Mouse (Mus musculus): ENCODE results near the gene Sema5b.
"Not testable (repeated sequence)": the region's sequence is repeated elsewhere in the genome, so short reads cannot be mapped to it uniquely, and the experiment has no call there.

Gene Sema5b

DNA sequence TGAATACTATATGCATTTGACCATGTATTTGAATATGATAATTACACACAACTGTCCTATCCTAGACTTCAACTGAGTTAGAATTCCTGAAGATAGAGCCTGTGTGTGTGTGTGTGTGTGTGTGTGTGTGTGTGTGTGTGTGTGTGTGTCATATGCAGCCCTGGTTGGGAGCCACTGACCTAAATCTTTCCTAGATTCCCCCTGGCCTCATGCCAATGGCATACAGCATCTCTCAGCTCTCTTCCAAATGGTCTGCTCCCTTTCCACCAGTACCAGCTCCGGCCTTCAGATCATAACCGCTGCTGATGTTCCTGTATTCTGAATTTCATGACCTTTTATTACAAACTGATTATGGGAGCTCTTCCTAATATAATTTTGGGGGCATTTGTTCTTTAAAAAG, 8.4 kb downstream of the Sema5b start:
- DNase-seq (ENCODE audit: low spot score in 2 of 2) = no peak

DNA sequence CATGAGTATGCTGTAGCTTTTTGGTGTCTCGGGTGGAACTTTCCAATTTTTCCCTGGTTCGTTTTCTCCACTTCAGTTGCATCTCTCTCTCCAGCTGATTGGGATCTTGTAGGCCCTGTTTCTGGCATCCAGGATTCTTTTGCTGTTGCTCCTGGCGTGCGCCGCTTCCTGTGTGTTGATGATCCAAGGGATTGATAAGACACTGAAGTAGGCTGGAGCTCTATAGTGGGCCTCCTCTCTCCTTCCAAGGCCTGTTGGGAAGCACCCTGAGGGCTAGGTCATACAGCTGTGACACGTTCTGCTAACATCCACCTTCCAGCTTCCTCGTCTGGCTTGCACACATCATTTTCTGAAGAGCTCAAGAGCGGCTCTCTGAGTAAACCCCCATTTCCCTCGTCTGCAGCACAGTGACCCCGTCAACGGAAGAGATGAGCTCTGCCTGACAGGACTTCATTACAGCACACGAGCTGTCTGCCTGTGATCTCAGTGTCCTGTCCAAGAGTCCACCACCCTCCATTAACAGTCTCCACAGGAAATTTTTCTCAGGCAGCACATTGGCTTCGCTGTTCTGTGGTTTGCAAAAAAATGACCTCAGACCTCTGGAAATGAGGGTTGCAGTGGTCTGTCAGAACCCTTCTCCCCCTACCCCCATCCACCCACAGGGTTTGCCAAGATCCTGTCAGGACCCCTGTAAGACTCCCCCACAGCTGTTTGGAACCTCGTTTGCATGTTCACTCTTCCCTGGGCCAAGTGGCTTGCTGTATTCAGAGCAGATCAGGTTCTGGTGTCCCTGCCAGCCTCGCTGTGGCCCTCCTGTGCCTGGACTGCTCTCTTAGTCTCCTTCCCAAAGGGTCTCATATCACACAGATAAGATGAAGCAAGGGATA, 14.9 kb downstream of the Sema5b start:
- no peak for DNase-seq (ENCODE audit: low spot score in 2 of 2)

DNA sequence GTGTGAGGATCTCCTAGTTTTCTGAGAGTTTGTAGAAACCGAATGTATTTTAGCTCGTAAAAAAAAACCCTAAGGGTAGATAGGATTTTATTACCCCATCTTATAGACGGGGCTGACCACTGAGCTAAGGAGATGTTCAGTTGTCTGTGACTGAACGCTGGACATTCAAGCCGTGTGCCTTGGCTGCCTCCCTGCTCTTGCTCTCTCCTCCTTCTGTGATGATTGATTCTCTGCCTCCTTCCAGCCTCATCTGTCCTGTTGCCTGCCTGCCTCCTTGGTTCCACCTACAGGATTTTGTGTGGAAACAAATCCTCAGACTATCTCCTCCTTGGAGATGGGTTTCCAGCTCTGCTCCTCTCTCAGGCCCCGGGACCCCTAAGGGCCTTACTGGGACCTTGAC, 16.1 kb downstream of the Sema5b start:
- DNase-seq (ENCODE audit: low spot score in 2 of 2) = no peak

- no peak for DNase-seq (ENCODE audit: low spot score in 2 of 2)
Observed at GRCm38 (mm10) chr16:35561541-35561940, 20.6 kb downstream of the Sema5b start.

DNA sequence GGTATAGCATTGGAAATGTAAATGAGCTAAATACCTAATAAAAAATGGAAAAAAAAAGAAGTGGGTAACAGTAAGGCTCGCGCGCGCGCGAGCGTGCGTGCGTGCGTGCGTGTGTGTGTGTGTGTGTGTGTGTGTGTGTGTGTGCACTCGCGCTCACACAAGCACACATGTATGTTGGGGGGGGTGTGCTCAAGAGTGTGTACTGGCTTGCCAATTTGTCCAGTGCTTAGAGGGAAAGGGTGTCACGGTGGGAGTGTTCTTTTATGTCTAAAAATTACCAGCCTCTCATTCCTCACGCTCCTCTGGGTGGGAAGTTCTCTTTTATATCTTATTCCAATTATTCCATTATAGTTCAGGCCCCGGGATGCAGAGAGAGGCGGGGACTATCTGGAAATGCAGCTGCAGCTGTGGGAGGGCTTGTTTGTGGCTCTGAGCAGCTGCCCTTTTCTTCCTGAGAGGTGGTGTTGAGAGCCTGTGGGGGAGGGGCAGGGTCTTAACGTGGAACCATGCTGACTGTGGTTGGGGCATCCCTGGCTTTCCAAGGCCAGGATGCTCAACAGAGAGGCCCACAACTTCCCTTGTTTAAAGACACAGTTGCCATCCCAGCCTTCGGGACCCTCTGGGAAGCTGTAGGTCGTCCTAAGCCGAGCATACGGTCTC, 23.4 kb downstream of the Sema5b start:
- no peak for DNase-seq (ENCODE audit: low spot score in 2 of 2)

DNA sequence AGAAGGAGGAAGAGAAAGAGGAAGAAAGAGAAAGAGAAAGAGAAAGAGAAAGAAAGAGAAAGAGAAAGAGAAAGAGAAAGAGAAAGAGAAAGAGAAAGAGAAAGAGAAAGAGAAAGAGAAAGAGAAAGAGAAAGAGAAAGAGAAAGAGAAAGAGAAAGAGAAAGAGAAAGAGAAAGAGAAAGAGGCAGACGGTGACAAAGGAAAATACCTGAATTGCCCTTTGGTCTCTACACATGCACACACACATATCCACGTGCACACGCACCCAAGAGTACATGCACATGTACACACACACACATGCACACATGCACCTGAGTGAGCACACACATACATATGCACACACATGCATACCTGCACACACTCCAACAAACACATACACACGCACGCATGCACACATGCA, 24.7 kb downstream of the Sema5b start:
- DNase-seq (ENCODE audit: low spot score in 2 of 2) = not testable (repeated sequence)

DNA sequence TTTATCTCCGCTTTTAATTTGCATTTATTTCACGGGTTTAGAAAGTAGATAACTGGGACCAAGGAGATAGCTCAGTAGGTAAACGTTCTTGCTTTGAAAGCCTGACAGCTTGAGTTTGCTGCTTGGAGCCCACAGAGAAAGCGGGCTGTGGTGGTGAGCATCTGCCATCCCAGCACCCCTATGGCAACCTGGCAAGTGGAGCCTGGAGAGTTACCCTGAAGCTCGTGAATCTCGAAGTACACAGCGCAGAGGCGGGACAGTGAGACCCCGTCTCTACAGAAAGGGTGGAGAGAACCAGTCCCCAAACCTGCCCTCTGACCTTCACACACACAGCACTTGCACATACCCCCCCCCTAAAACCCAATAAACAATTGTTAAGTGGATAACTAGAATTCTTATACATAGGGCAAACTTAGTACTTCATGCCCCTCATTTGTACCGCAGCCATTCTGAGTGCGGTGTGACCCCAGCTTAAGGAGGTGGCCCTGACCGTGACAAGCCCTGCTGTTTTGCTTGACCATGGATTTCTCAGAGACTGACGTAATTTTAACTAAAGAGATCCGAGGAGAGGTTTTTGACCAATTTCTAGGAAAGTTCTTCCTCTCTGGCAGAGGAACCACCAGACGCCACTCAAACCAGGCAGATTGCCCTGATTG, 27.4 kb downstream of the Sema5b start:
- DNase-seq (ENCODE audit: low spot score in 2 of 2) = no peak

GRCm38 (mm10) chr16:35569347-35569746, 28.4 kb downstream of the Sema5b start:
- no peak for DNase-seq (ENCODE audit: low spot score in 2 of 2)

GRCm38 (mm10) chr16:35569758-35570157, 28.8 kb downstream of the Sema5b start:
- no peak for DNase-seq (ENCODE audit: low spot score in 2 of 2)

GRCm38 (mm10) chr16:35570627-35571026, 29.7 kb downstream of the Sema5b start:
- peak in 1 of 2 experiments; percentile 53 for DNase-seq (ENCODE audit: low spot score in 2 of 2)

DNA sequence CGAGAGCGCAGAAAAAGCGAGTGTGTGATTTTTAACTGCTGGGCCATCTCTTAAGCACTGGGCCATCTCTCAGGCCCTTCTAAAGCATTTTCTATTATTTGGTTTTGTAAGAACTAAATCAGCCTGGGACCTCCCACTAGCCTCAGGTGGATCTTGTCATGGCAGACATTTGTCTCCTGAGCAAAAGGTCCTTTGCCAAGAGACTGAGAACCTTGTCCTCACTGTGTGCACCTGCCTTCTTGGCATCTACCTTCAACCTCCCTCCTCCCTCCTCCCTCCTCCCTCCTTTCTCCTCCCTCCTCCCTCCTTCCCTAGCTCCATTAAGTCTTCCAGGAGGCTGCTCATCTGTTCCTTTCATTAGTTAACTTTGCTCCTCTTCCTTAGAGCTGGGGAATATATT, 32.6 kb downstream of the Sema5b start:
- DNase-seq (ENCODE audit: low spot score in 2 of 2) = no peak

GRCm38 (mm10) chr16:35577181-35577941, 36.4 kb downstream of the Sema5b start:
- DNase-seq (ENCODE audit: low spot score in 2 of 2) = no peak

DNA sequence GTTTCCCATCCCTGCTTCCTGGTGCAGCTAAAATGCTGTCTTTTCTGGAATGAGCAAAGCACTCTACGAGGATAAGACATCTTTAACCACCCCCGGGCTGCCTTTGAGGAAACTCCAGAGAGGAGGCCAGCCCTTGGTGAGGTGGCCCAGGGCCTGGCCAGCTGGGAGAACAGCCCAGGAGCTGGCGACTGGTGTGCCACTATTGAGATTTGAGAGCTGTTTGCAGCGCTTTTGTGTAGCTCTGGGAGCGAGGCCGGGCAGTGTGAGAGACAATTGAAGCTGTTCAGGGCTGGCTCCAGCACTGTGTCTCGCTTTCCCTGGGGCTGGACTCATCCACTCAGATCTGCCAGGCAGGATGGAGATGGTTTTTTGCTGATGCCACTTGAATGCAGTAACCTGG, 40.4 kb downstream of the Sema5b start:
- DNase-seq (ENCODE audit: low spot score in 2 of 2) = peak; percentile 50 to 56

GRCm38 (mm10) chr16:35583551-35584080, 42.7 kb downstream of the Sema5b start:
- DNase-seq (ENCODE audit: low spot score in 2 of 2) = no peak

DNA sequence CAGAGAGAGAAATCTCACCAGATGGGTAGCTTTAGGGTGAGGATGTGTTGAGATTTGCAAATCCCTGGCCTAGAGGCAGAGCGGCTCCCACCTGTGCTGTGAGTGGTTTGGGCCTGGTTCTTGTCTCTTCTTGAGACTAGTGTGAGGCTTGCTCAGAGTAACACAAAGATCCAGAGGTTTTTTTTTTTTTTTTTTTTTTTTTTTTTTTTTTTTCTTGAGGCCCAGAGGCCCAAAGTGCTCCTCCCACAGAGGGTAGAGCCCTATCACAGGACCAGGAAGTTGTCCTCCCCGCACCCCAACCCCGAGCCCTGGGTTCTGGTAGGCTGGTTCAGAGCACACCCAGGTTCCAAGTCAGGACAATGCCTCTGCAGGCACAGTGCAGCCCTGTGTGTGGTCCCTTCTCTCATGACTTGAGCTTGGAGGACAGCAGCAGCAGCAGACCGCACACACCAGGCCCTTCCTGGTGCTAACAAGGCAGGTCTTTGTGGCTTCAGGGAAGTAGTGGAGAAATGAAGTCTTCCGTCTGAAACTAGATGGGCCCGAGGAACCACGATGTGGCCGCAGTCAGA, 44.3 kb downstream of the Sema5b start:
- no peak for DNase-seq (ENCODE audit: low spot score in 2 of 2)

- peak in 1 of 2 experiments; percentile 55 for DNase-seq (ENCODE audit: low spot score in 2 of 2)
Observed at GRCm38 (mm10) chr16:35587046-35587779, 46.3 kb downstream of the Sema5b start.

- DNase-seq (ENCODE audit: low spot score in 2 of 2) = no peak
Observed at GRCm38 (mm10) chr16:35587866-35588465, 47.0 kb downstream of the Sema5b start.

- DNase-seq (ENCODE audit: low spot score in 2 of 2) = no peak
Observed at GRCm38 (mm10) chr16:35588731-35589151, 47.8 kb downstream of the Sema5b start.

GRCm38 (mm10) chr16:35591756-35592155, 50.8 kb downstream of the Sema5b start:
- no peak for DNase-seq (ENCODE audit: low spot score in 2 of 2)

Data from right cerebral cortex, adult 2 months (tissue).